9 mouse cellular contexts compared by ENCODE assay signal in genomic region chr2:122611654-122611973, GRCm38 (mm10). TPM values are rescaled to one million over a fixed set of nuclear protein-coding genes. Genes with fewer than 3 reads are reported as not detected.
A peak's percentile ranks its signal among the peaks of the same experiment; 100 is the strongest.
DNase-seq lines count a peak whose midpoint lies in the region; ATAC-seq and TF ChIP-seq lines count a peak whose summit lies in the region.
"Had no signal": no experiment of that assay in that cellular context is flagged by ENCODE, and none has a peak within 500 bp of the region (broad histone marks: within the 10 kb centered on the region; RNA-seq: fewer than 3 reads in every experiment).

No protein-coding gene starts in this region.

- H3K27ac ChIP-seq in layer of hippocampus, adult 2 months = peak overlapping the region; percentile 86; the same call in 1 of the 2 replicates
- peak overlapping the region; percentile 84; the same call in 1 of the 2 replicates for H3K27ac ChIP-seq in forebrain, embryonic 10.5 days
- no peak overlapping the region for H3K27ac ChIP-seq in limb, embryonic 14.5 days (replicated peaks; ENCODE audit: low read depth, low read length)
- H3K27ac ChIP-seq in neural tube, embryonic 15.5 days (replicated peaks) = no peak overlapping the region

- ATAC-seq in limb, embryonic 14.5 days (ENCODE audit: low FRiP score, low read depth) = no peak
- no peak for ATAC-seq in neural tube, embryonic 15.5 days (ENCODE audit: low FRiP score)

- H3K4me3 ChIP-seq in layer of hippocampus, adult 2 months = peak overlapping the region; percentile 90
- H3K4me3 ChIP-seq in forebrain, embryonic 10.5 days = peak overlapping the region; percentile 69
- peak overlapping the region; percentile 50 for H3K4me3 ChIP-seq in limb, embryonic 14.5 days (replicated peaks; ENCODE audit: low read length)
- peak overlapping the region; percentile 54 for H3K4me3 ChIP-seq in neural tube, embryonic 15.5 days (replicated peaks)

- no peak for DNase-seq in layer of hippocampus, adult 2 months (ENCODE audit: low spot score in 2 of 2)
- DNase-seq in layer of hippocampus, postnatal 14 days (ENCODE audit: low spot score in 2 of 2) = no peak
- no peak for DNase-seq in forebrain, embryonic 10.5 days (ENCODE audit: extremely low spot score, low spot score)
- no peak for DNase-seq in limb, embryonic 14.5 days (ENCODE audit: low spot score)
- no peak for DNase-seq in thymus, postnatal 0 days (ENCODE audit: low spot score)
- no peak for DNase-seq in thymus, postnatal 25 days
- DNase-seq in spleen, adult 12 weeks (ENCODE audit: low spot score) = no peak

- no peaks in the 10 kb centered on the region for H3K36me3 ChIP-seq in forebrain, embryonic 10.5 days (replicated peaks)
- no peaks in the 10 kb centered on the region for H3K36me3 ChIP-seq in limb, embryonic 14.5 days (ENCODE audit: control insufficient read depth, insufficient read depth, low read length)
- no peaks in the 10 kb centered on the region for H3K36me3 ChIP-seq in neural tube, embryonic 15.5 days

- H3K9ac ChIP-seq in limb, embryonic 14.5 days (ENCODE audit: low read depth, low read length, severe bottlenecking) = peak overlapping the region; percentile 55; the same call in 1 of the 2 replicates
- peak overlapping the region; percentile 59 for H3K9ac ChIP-seq in neural tube, embryonic 15.5 days (replicated peaks)

- no peak for TF ChIP-seq POLR2A in limb, embryonic 14.5 days (IDR thresholded peaks at IDR 0.05; ENCODE audit: borderline replicate concordance, extremely low read depth, insufficient read depth, insufficient read length)

- no peaks in the 10 kb centered on the region for H3K9me3 ChIP-seq in forebrain, embryonic 10.5 days
- no peaks in the 10 kb centered on the region for H3K9me3 ChIP-seq in limb, embryonic 14.5 days (ENCODE audit: control insufficient read depth, low read length)
- no peaks in the 10 kb centered on the region for H3K9me3 ChIP-seq in neural tube, embryonic 15.5 days (replicated peaks)

- peaks cover 31% of the 10 kb centered on the region for H3K27me3 ChIP-seq in forebrain, embryonic 10.5 days (ENCODE audit: poor library complexity, severe bottlenecking)
- peaks cover 13% of the 10 kb centered on the region; the same call in 1 of the 2 replicates for H3K27me3 ChIP-seq in limb, embryonic 14.5 days (ENCODE audit: control insufficient read depth, insufficient read depth, low read length)
- H3K27me3 ChIP-seq in neural tube, embryonic 15.5 days (replicated peaks) = 0 out of 2 replicates have a peak, but pooled peaks cover 5% of the 10 kb centered on the region

- TF ChIP-seq CTCF in layer of hippocampus, adult 2 months (conservative IDR thresholded peaks at IDR 0.05) = no peak

- peaks cover 11% of the 10 kb centered on the region for H3K4me1 ChIP-seq in forebrain, embryonic 10.5 days
- 0 out of 2 replicates have a peak, but pooled peaks cover 7% of the 10 kb centered on the region for H3K4me1 ChIP-seq in limb, embryonic 14.5 days (ENCODE audit: control insufficient read depth, insufficient read depth, low read length)
- H3K4me1 ChIP-seq in neural tube, embryonic 15.5 days = peaks cover 10% of the 10 kb centered on the region; the same call in 1 of the 2 replicates

- WGBS in forebrain, embryonic 10.5 days = 79% methylated on average over 4 of the region's 4 CpGs
- 84% methylated on average over 4 of the region's 4 CpGs for WGBS in limb, embryonic 14.5 days
- WGBS in neural tube, embryonic 15.5 days = 87% methylated on average over 4 of the region's 4 CpGs

- peak overlapping the region; percentile 91 for H3K4me2 ChIP-seq in limb, embryonic 14.5 days (replicated peaks; ENCODE audit: low read depth, low read length, severe bottlenecking)
- H3K4me2 ChIP-seq in neural tube, embryonic 15.5 days = peak overlapping the region; percentile 68

RNA-seq across cellular contexts. Expression of gene Gatm, which starts 0.5 kb away (rescaled TPM):
- 10 to 100 TPM; 64.9 to 72.1 TPM for total RNA-seq in layer of hippocampus, adult 2 months (2021)
- 10 to 100 TPM; 60.3 to 64.8 TPM for total RNA-seq in layer of hippocampus, postnatal 14 days (2021)
- polyA plus RNA-seq in forebrain, embryonic 10.5 days (2016; fragmentation: Nextera tagmentation; extraction: Ambion mirVana) = 17.7 and 19.0 TPM in 2 replicates
- polyA plus RNA-seq in limb, embryonic 14.5 days (2012; rRNA removed) = 29.4 and 35.6 TPM in 2 replicates
- 40.1 and 54.5 TPM in 2 replicates for polyA plus RNA-seq in limb, embryonic 14.5 days (2014; fragmentation: Nextera tagmentation; extraction: Ambion mirVana)
- 41.3 and 45.0 TPM in 2 replicates for polyA plus RNA-seq in neural tube, embryonic 15.5 days (2015; fragmentation: Nextera tagmentation; extraction: Ambion mirVana)
- 6.3 and 7.4 TPM in 2 replicates for polyA plus RNA-seq in thymus, postnatal 0 days (2015; fragmentation: Nextera tagmentation; extraction: Ambion mirVana)
- total RNA-seq: MEL had no signal

RNA-seq across cellular contexts. Expression of gene AA467197, which starts 25.2 kb away (rescaled TPM):
- total RNA-seq in layer of hippocampus, adult 2 months (2021) = 1 to 10 TPM in 1 of 2 experiments, not detected in 1; 1.1 TPM
- total RNA-seq in layer of hippocampus, postnatal 14 days (2021) = not detected
- 0.56 and 0.91 TPM in 2 replicates for polyA plus RNA-seq in forebrain, embryonic 10.5 days (2016; fragmentation: Nextera tagmentation; extraction: Ambion mirVana)
- polyA plus RNA-seq in limb, embryonic 14.5 days (2012; rRNA removed) = 0.30 and 0.55 TPM in 2 replicates
- 0.26 TPM in 1 of 2 replicates, not detected in the other for polyA plus RNA-seq in limb, embryonic 14.5 days (2014; fragmentation: Nextera tagmentation; extraction: Ambion mirVana)
- polyA plus RNA-seq in neural tube, embryonic 15.5 days (2015; fragmentation: Nextera tagmentation; extraction: Ambion mirVana) = 1.1 and 5.5 TPM in 2 replicates
- polyA plus RNA-seq in thymus, postnatal 0 days (2015; fragmentation: Nextera tagmentation; extraction: Ambion mirVana) = 25.3 and 27.2 TPM in 2 replicates
- total RNA-seq: MEL had no signal

Comparison
In these comparisons a context has a peak if more than half of its experiments do, and no peak if none do; other contexts are left out.
1. H3K27ac ChIP-seq: peak in layer of hippocampus, adult 2 months (single experiment) and forebrain, embryonic 10.5 days (single experiment); none in limb, embryonic 14.5 days (single experiment) and neural tube, embryonic 15.5 days (single experiment).
2. Peak in every context shown above with its lines, with median percentiles within 50 percentile points of each other: H3K4me3 ChIP-seq.